Mouse (Mus musculus) macrophage (primary cell): ENCODE results near the gene P2ry13. TPM values are rescaled to one million over a fixed set of nuclear protein-coding genes. Genes with fewer than 3 reads are reported as not detected.
A peak's percentile ranks its signal among the peaks of the same experiment; 100 is the strongest.

Experiments used
- H3K27ac ChIP-seq: fragments of 350-480 bp; formaldehyde crosslinking; 2 replicates; pipeline ENCODE4 v1.9.0; 2021
- H3K36me3 ChIP-seq: fragments of 350-480 bp; formaldehyde crosslinking; 2 replicates; pipeline ENCODE4 v1.9.0; 2021; ENCODE audit errors: inconsistent target
- H3K4me3 ChIP-seq: fragments of 350-480 bp; formaldehyde crosslinking; 2 replicates; pipeline ENCODE4 v1.9.0; 2021; ENCODE audit errors: inconsistent target
- H3K79me2 ChIP-seq: fragments of 350-480 bp; formaldehyde crosslinking; 2 replicates; pipeline ENCODE4 v1.9.0; 2021; ENCODE audit errors: inconsistent target
- WGBS: methylation state at CpG from one replicate; pipeline ENCODE4 v1.1.7; 2026; ENCODE audit warnings: inconsistent platforms; ENCODE audit not compliant: missing documents; 5-methylcytosine and 5-hydroxymethylcytosine counted together
- polyA plus RNA-seq: library from polyadenylated mRNA; stranded (reverse); fragments of 250-400 nt; gene quantifications from 3 replicates; pipeline ENCODE4 v1.2.4, GENCODE M21; 2018; ENCODE audit warnings: inconsistent platforms
- total RNA-seq, 78 experiments: library from RNA; depleted of rRNA; stranded (reverse); fragments of 250-400 nt; gene quantifications; 1 replicate in 9 of 78; 2 replicates in 24 of 78; 3 replicates in 43 of 78; 4 replicates in 2 of 78; pipeline ENCODE4 v1.2.4; 2018; ENCODE audit warnings: inconsistent platforms in 56 of 78

P2ry13 gene
- 10 to 100 TPM in 5 of 26 experiments, 1 to 10 TPM in 20, under 1 TPM in 1; 0.34 to 30.4 (median 4.6) TPM for total RNA-seq (2018; cell fraction: chromatin; rRNA removed)
- 10 to 100 TPM in 24 of 26 experiments, 1 to 10 TPM in 2; 9.7 to 46.8 (median 16.9) TPM for total RNA-seq (2018; cell fraction: cytosol; rRNA removed)
- 10 to 100 TPM in 25 of 26 experiments, 1 to 10 TPM in 1; 6.6 to 58.2 (median 22.0) TPM for total RNA-seq (2018; cell fraction: nucleus; rRNA removed)
- polyA plus RNA-seq, result 9.9 to 20.0 TPM (median 15.2 TPM) in 3 replicates

- 0% methylated on average over 6 of the region's 6 CpGs for WGBS
- Histone ChIP-seq H3K36me3 (no peaks in the 10 kb centered on the region), H3K79me2 (peaks cover 26% of the 10 kb centered on the region; the same call in 1 of the 2 replicates), H3K4me3 (peak within 1 kb of the TSS; percentile 20), H3K27ac (peak within 1 kb of the TSS; percentile 97)
Observed at GRCm38 (mm10) chr3:59210727-59211126, at the start of gene P2ry13. Gene P2ry13 (minus strand): TSS chr3:59210882.

GRCm38 (mm10) chr3:59257740-59258664 is 47.3 kb upstream of the P2ry13 start:
- Histone ChIP-seq H3K4me3 (no peak overlapping the region), H3K36me3 (no peaks in the 10 kb centered on the region), H3K79me2 (no peaks in the 10 kb centered on the region), H3K27ac (no peak overlapping the region)
- 65% methylated on average over 20 of the region's 20 CpGs for WGBS

GRCm38 (mm10) chr3:59250454-59250853 is 39.8 kb upstream of the P2ry13 start:
- 96% methylated on average over 1 of the region's 1 CpGs for WGBS
- no peak overlapping the region for H3K27ac ChIP-seq
- H3K4me3 ChIP-seq, result no peak overlapping the region
- H3K79me2 ChIP-seq, result no peaks in the 10 kb centered on the region
- H3K36me3 ChIP-seq, result no peaks in the 10 kb centered on the region

- Histone ChIP-seq H3K79me2 (no peaks in the 10 kb centered on the region), H3K27ac (no peak overlapping the region), H3K4me3 (no peak overlapping the region), H3K36me3 (no peaks in the 10 kb centered on the region)
- 85% methylated on average over 6 of the region's 6 CpGs for WGBS
Observed at GRCm38 (mm10) chr3:59248031-59248430, 37.3 kb upstream of the P2ry13 start.

GRCm38 (mm10) chr3:59243384-59243783 is 32.7 kb upstream of the P2ry13 start:
- no peaks in the 10 kb centered on the region for H3K36me3 ChIP-seq
- 95% methylated on average over 6 of the region's 6 CpGs for WGBS
- no peaks in the 10 kb centered on the region for H3K79me2 ChIP-seq
- H3K27ac ChIP-seq, result no peak overlapping the region
- no peak overlapping the region for H3K4me3 ChIP-seq

GRCm38 (mm10) chr3:59234878-59235277 is 24.2 kb upstream of the P2ry13 start:
- no peaks in the 10 kb centered on the region for H3K79me2 ChIP-seq
- H3K4me3 ChIP-seq, result no peak overlapping the region
- peak overlapping the region; percentile 7; the same call in 1 of the 2 replicates for H3K27ac ChIP-seq
- 14% methylated on average over 5 of the region's 5 CpGs for WGBS
- no peaks in the 10 kb centered on the region for H3K36me3 ChIP-seq

- Histone ChIP-seq H3K27ac (peak overlapping the region; percentile 91), H3K79me2 (no peaks in the 10 kb centered on the region), H3K36me3 (no peaks in the 10 kb centered on the region), H3K4me3 (no peak overlapping the region)
- 93% methylated on average over 3 of the region's 3 CpGs for WGBS
Observed at GRCm38 (mm10) chr3:59230912-59231311, 20.2 kb upstream of the P2ry13 start.

GRCm38 (mm10) chr3:59228730-59229551 is 18.3 kb upstream of the P2ry13 start:
- Histone ChIP-seq H3K36me3 (no peaks in the 10 kb centered on the region), H3K27ac (peak overlapping the region; percentile 91), H3K79me2 (no peaks in the 10 kb centered on the region), H3K4me3 (no peak overlapping the region)
- WGBS, result 4% methylated on average over 10 of the region's 10 CpGs

GRCm38 (mm10) chr3:59227696-59228095 is 17.0 kb upstream of the P2ry13 start:
- Histone ChIP-seq H3K36me3 (no peaks in the 10 kb centered on the region), H3K4me3 (no peak overlapping the region), H3K79me2 (no peaks in the 10 kb centered on the region), H3K27ac (peak overlapping the region; percentile 91)
- WGBS, result 91% methylated on average over 9 of the region's 9 CpGs

GRCm38 (mm10) chr3:59225411-59225810 is 14.7 kb upstream of the P2ry13 start:
- no peak overlapping the region for H3K27ac ChIP-seq
- no peaks in the 10 kb centered on the region for H3K36me3 ChIP-seq
- no peak overlapping the region for H3K4me3 ChIP-seq
- H3K79me2 ChIP-seq, result no peaks in the 10 kb centered on the region

GRCm38 (mm10) chr3:59222303-59222702 is 11.6 kb upstream of the P2ry13 start:
- Histone ChIP-seq H3K36me3 (no peaks in the 10 kb centered on the region), H3K27ac (no peak overlapping the region), H3K79me2 (no peaks in the 10 kb centered on the region), H3K4me3 (no peak overlapping the region)
- WGBS, result 81% methylated on average over 2 of the region's 2 CpGs

GRCm38 (mm10) chr3:59219326-59219725 is 8.6 kb upstream of the P2ry13 start:
- H3K36me3 ChIP-seq, result no peaks in the 10 kb centered on the region
- no peaks in the 10 kb centered on the region for H3K79me2 ChIP-seq
- H3K4me3 ChIP-seq, result no peak overlapping the region
- 72% methylated on average over 2 of the region's 2 CpGs for WGBS
- no peak overlapping the region for H3K27ac ChIP-seq

- H3K27ac ChIP-seq, result no peak overlapping the region
- H3K4me3 ChIP-seq, result no peak overlapping the region
- H3K79me2 ChIP-seq, result no peaks in the 10 kb centered on the region
- 95% methylated on average over 10 of the region's 10 CpGs for WGBS
- H3K36me3 ChIP-seq, result no peaks in the 10 kb centered on the region
Observed at GRCm38 (mm10) chr3:59217211-59217610, 6.5 kb upstream of the P2ry13 start.

GRCm38 (mm10) chr3:59212404-59212803 is 1.7 kb upstream of the P2ry13 start:
- no peak overlapping the region for H3K4me3 ChIP-seq
- no peaks in the 10 kb centered on the region for H3K36me3 ChIP-seq
- H3K79me2 ChIP-seq, result peaks cover 26% of the 10 kb centered on the region; the same call in 1 of the 2 replicates
- peak overlapping the region; percentile 97 for H3K27ac ChIP-seq
